Mouse (Mus musculus) left cerebral cortex, adult 2 months (tissue): Measurements from ENCODE around the gene Plppr4. TPM values are rescaled to one million over a fixed set of nuclear protein-coding genes. Genes with fewer than 3 reads are reported as not detected.
A peak's percentile ranks its signal among the peaks of the same experiment; 100 is the strongest.

Experiments
- DNase-seq, 2 experiments: peaks; one replicate each; pipeline ENCODE4 v3.0.0; 2021 to 2022; ENCODE audit warnings: low spot score in 2 of 2, mixed read lengths in 1 of 2; ENCODE audit errors: extremely low spot score in 1 of 2
- H3K27ac ChIP-seq: fragments of 200-600 bp; 2 replicates; pipeline ENCODE4 v1.8.1; 2022
- H3K4me3 ChIP-seq: fragments of 200-600 bp; 2 replicates; pipeline ENCODE4 v1.8.1; 2022
- CTCF ChIP-seq: fragments of 200-600 bp; IDR thresholded peaks from 2 replicates; pipeline ENCODE4 v1.8.1; 2022; ENCODE audit warnings: antibody characterized with exemption, mild to moderate bottlenecking, moderate library complexity
- intact Hi-C: fragments of 180-260 bp; cut with DNase I; formaldehyde crosslinking; loops from one replicate; pipeline ENCODE4 v1.15.1; 2025
- long read RNA-seq, 2 experiments: library from polyadenylated mRNA; stranded (forward); transcript quantifications; one replicate each; pipeline ENCODE4 v2.0.0; 2021; ENCODE audit warnings: borderline mapping rate in 2 of 2
- total RNA-seq, 2 experiments: library from RNA; stranded (reverse); gene quantifications; 2 replicates each; pipeline ENCODE4 v1.2.3; 2021

The Plppr4 gene
- 100 to 1,000 TPM; 180 to 196 TPM for total RNA-seq
- long read RNA-seq, experiment 1, full-length matches to known transcripts: 135 of 166 reads
- long read RNA-seq, experiment 1, partial matches to known transcripts: 27 of 166 reads
- long read RNA-seq, experiment 1, other reads (novel, unspliced or antisense): 4 of 166 reads
- long read RNA-seq, experiment 2, full-length matches to known transcripts: 66 of 91 reads
- long read RNA-seq, experiment 2, partial matches to known transcripts: 10 of 91 reads
- long read RNA-seq, experiment 2, other reads (novel, unspliced or antisense): 15 of 91 reads

GRCm38 (mm10) chr3:117360528-117360927, at the start of gene Plppr4:
Gene Plppr4 (minus strand): TSS chr3:117360876.
- intact Hi-C loops: loop anchor here (1.0 to 10.0 kb wide), 2 partner anchors 74 to 454 kb away; no protein-coding TSS in a partner anchor
- peak within 1 kb of the TSS; percentile 99 for H3K27ac ChIP-seq
- no peak for TF ChIP-seq CTCF
- peak within 1 kb of the TSS; percentile 80 for H3K4me3 ChIP-seq
- no peak for DNase-seq

GRCm38 (mm10) chr3:117405821-117406220, 45.1 kb upstream of the Plppr4 start:
- TF ChIP-seq CTCF: no peak
- no peak overlapping the region for H3K4me3 ChIP-seq
- H3K27ac ChIP-seq: no peak overlapping the region
- no peak for DNase-seq
- intact Hi-C loops: no loop called here

- H3K27ac ChIP-seq: no peak overlapping the region
- no peak for TF ChIP-seq CTCF
- intact Hi-C loops: no loop called here
- DNase-seq: no peak
- no peak overlapping the region for H3K4me3 ChIP-seq
These were observed 43.1 kb upstream of the Plppr4 start for GRCm38 (mm10) chr3:117403740-117404139.

GRCm38 (mm10) chr3:117366041-117366440, 5.4 kb upstream of the Plppr4 start:
- no peak for DNase-seq
- H3K4me3 ChIP-seq: no peak overlapping the region
- no peak for TF ChIP-seq CTCF
- H3K27ac ChIP-seq: no peak overlapping the region
- intact Hi-C loops: loop anchor here (10.0 kb wide), 1 partner anchor 69 kb away; no protein-coding TSS in a partner anchor

GRCm38 (mm10) chr3:117359686-117360521, 772 bp downstream of the Plppr4 start:
- peak overlapping the region; percentile 80 for H3K4me3 ChIP-seq
- intact Hi-C loops: loop anchor here (1.0 to 10.0 kb wide), 5 partner anchors 31 to 454 kb away; no protein-coding TSS in a partner anchor
- DNase-seq: peak; percentile 76 to 77

GRCm38 (mm10) chr3:117358981-117359628, 1.6 kb downstream of the Plppr4 start:
- Histone ChIP-seq H3K4me3 (peak overlapping the region; percentile 80), H3K27ac (peak overlapping the region; percentile 99)
- no peak for TF ChIP-seq CTCF
- DNase-seq: no peak
- intact Hi-C loops: loop anchor here (1.0 to 10.0 kb wide), 3 partner anchors 30 to 204 kb away; no protein-coding TSS in a partner anchor

More at GRCm38 (mm10) chr3:117359686-117360521, 772 bp downstream of the Plppr4 start:
- no peak for TF ChIP-seq CTCF
- H3K27ac ChIP-seq: peak overlapping the region; percentile 99

- intact Hi-C loops: loop anchor here (10.0 kb wide), 2 partner anchors 93 to 203 kb away; no protein-coding TSS in a partner anchor
- peak overlapping the region; percentile 76 for H3K27ac ChIP-seq
- peak overlapping the region; percentile 80 for H3K4me3 ChIP-seq
- no peak for TF ChIP-seq CTCF
- DNase-seq: no peak
These were observed 3.3 kb downstream of the Plppr4 start for GRCm38 (mm10) chr3:117357367-117357766.

- H3K27ac ChIP-seq: no peak overlapping the region
- no peak for DNase-seq
- TF ChIP-seq CTCF: no peak
- intact Hi-C loops: loop anchor here (10.0 kb wide), 2 partner anchors 89 to 199 kb away; no protein-coding TSS in a partner anchor
- H3K4me3 ChIP-seq: no peak overlapping the region
These were observed 6.7 kb downstream of the Plppr4 start for GRCm38 (mm10) chr3:117353940-117354339.

GRCm38 (mm10) chr3:117346351-117346750, 14.3 kb downstream of the Plppr4 start:
- no peak for TF ChIP-seq CTCF
- DNase-seq: no peak
- H3K4me3 ChIP-seq: no peak overlapping the region
- no peak overlapping the region for H3K27ac ChIP-seq
- intact Hi-C loops: no loop called here

GRCm38 (mm10) chr3:117331502-117331901, 29.2 kb downstream of the Plppr4 start:
- no peak for TF ChIP-seq CTCF
- H3K4me3 ChIP-seq: no peak overlapping the region
- intact Hi-C loops: no loop called here
- no peak for DNase-seq
- H3K27ac ChIP-seq: no peak overlapping the region; the same call in 1 of the 2 replicates

- peak; percentile 38 to 41 for DNase-seq
- TF ChIP-seq CTCF: no peak
- Histone ChIP-seq H3K4me3 (no peak overlapping the region), H3K27ac (no peak overlapping the region)
- intact Hi-C loops: loop anchor here (1.0 kb wide), 1 partner anchor 30 kb away; no protein-coding TSS in a partner anchor
These were observed 31.2 kb downstream of the Plppr4 start for GRCm38 (mm10) chr3:117329485-117329884.
